ENCODE assay signal across 9 mouse cellular contexts in genomic region chr2:37421903-37422302, GRCm38 (mm10). TPM values are rescaled to one million over a fixed set of nuclear protein-coding genes. Genes with fewer than 3 reads are reported as not detected.
DNase-seq lines count a peak whose midpoint lies in the region; ATAC-seq and TF ChIP-seq lines count a peak whose summit lies in the region.
"Had no signal": no experiment of that assay in that cellular context is flagged by ENCODE, and none has a peak within 500 bp of the region (broad histone marks: within the 10 kb centered on the region; RNA-seq: fewer than 3 reads in every experiment).

No protein-coding gene starts in this region.

- 0 out of 2 replicates have a peak, but pooled peaks cover 2% of the 10 kb centered on the region for H3K4me1 ChIP-seq in kidney, adult 2 months (ENCODE audit: control insufficient read depth, insufficient read depth, low read length)
- no peaks in the 10 kb centered on the region for H3K4me1 ChIP-seq in bone marrow, adult 2 months (ENCODE audit: control insufficient read depth, insufficient read depth, low read length)
- H3K4me1 ChIP-seq in hindbrain, embryonic 12.5 days, result peaks cover 3% of the 10 kb centered on the region
- H3K4me1 ChIP-seq in midbrain, embryonic 12.5 days, result peaks cover 9% of the 10 kb centered on the region

- TF ChIP-seq POLR2A in kidney, adult 2 months (IDR thresholded peaks at IDR 0.05; ENCODE audit: low read depth, low read length), result no peak
- TF ChIP-seq POLR2A in bone marrow, adult 2 months (IDR thresholded peaks at IDR 0.05; ENCODE audit: borderline replicate concordance, control insufficient read depth, low read depth, low read length), result no peak

- peak overlapping the region; percentile 65 for H3K27ac ChIP-seq in kidney, adult 2 months (ENCODE audit: insufficient read depth, low read depth, low read length)
- peak overlapping the region; percentile 92; the same call in 1 of the 2 replicates for H3K27ac ChIP-seq in bone marrow, adult 2 months (ENCODE audit: control insufficient read depth, insufficient read depth, low read depth, low read length, poor library complexity)
- peak overlapping the region; percentile 98 for H3K27ac ChIP-seq in hindbrain, embryonic 12.5 days
- peak overlapping the region; percentile 98 for H3K27ac ChIP-seq in midbrain, embryonic 12.5 days (replicated peaks)

- under 1% methylated on average over 3 of the region's 3 CpGs for WGBS in kidney, adult 2 months
- WGBS in bone marrow, adult 2 months, result 7% methylated on average over 3 of the region's 3 CpGs
- 9% methylated on average over 3 of the region's 3 CpGs for WGBS in hindbrain, embryonic 12.5 days
- WGBS in midbrain, embryonic 12.5 days, result 7% methylated on average over 3 of the region's 3 CpGs

- peak overlapping the region; percentile 59 for H3K4me3 ChIP-seq in kidney, adult 2 months (ENCODE audit: insufficient read depth, low read depth, low read length)
- peak overlapping the region; percentile 61 for H3K4me3 ChIP-seq in bone marrow, adult 2 months (replicated peaks; ENCODE audit: control insufficient read depth, low read depth, low read length)
- H3K4me3 ChIP-seq in hindbrain, embryonic 12.5 days, result peak overlapping the region; percentile 99
- H3K4me3 ChIP-seq in midbrain, embryonic 12.5 days, result peak overlapping the region; percentile 99

- no peak for TF ChIP-seq CTCF in kidney, adult 2 months (conservative IDR thresholded peaks at IDR 0.05; ENCODE audit: insufficient read depth, insufficient read length, low read depth, low read length)
- TF ChIP-seq CTCF in bone marrow, adult 2 months (IDR thresholded peaks at IDR 0.05; ENCODE audit: control insufficient read depth, insufficient read depth, low read length), result no peak

- H3K4me2 ChIP-seq in hindbrain, embryonic 12.5 days (replicated peaks), result peak overlapping the region; percentile 67
- peak overlapping the region; percentile 74 for H3K4me2 ChIP-seq in midbrain, embryonic 12.5 days (replicated peaks)

- intact Hi-C loops in left cerebral cortex, postnatal 4 days (cut with DNase I), result no loop called here

- no peak for ATAC-seq in hindbrain, embryonic 12.5 days (ENCODE audit: low FRiP score)
- ATAC-seq in midbrain, embryonic 12.5 days (ENCODE audit: low FRiP score, low read depth), result no peak

- no peak for DNase-seq in kidney, adult 2 months
- DNase-seq in kidney, adult 9 months, result no peak
- DNase-seq in embryo, embryonic 10 days (ENCODE audit: low spot score), result no peak
- DNase-seq in ovary, adult 18-20 months (ENCODE audit: low spot score), result no peak
- no peak for DNase-seq in left cerebral cortex, postnatal 4 days

- H3K9ac ChIP-seq in hindbrain, embryonic 12.5 days, result peak overlapping the region; percentile 99
- peak overlapping the region; percentile 99 for H3K9ac ChIP-seq in midbrain, embryonic 12.5 days (replicated peaks)

- H3K9me3 ChIP-seq in hindbrain, embryonic 12.5 days (replicated peaks), result no peaks in the 10 kb centered on the region
- no peaks in the 10 kb centered on the region for H3K9me3 ChIP-seq in midbrain, embryonic 12.5 days

- no peaks in the 10 kb centered on the region for H3K27me3 ChIP-seq in kidney, adult 2 months (replicated peaks; ENCODE audit: control insufficient read depth, insufficient read depth, low read length)
- no peaks in the 10 kb centered on the region for H3K27me3 ChIP-seq in hindbrain, embryonic 12.5 days
- no peaks in the 10 kb centered on the region for H3K27me3 ChIP-seq in midbrain, embryonic 12.5 days
- H3K27me3 ChIP-seq: Patski had no signal

- no peaks in the 10 kb centered on the region for H3K36me3 ChIP-seq in kidney, adult 2 months (ENCODE audit: control insufficient read depth, insufficient read depth, low read length)
- peaks cover 3% of the 10 kb centered on the region; the same call in 1 of the 2 replicates for H3K36me3 ChIP-seq in hindbrain, embryonic 12.5 days
- 0 out of 2 replicates have a peak, but pooled peaks cover 2% of the 10 kb centered on the region for H3K36me3 ChIP-seq in midbrain, embryonic 12.5 days

RNA-seq across cellular contexts. Expression of gene Rc3h2, which starts 0.8 kb away (rescaled TPM):
- polyA plus RNA-seq in kidney, adult 2 months (2012; rRNA removed), result 6.4 and 7.0 TPM in 2 replicates
- polyA plus RNA-seq in bone marrow, adult 2 months (2011; ENCODE audit: insufficient read depth, insufficient read length, low replicate concordance, missing spikeins), result 6.0 and 11.9 TPM in 2 replicates
- polyA plus RNA-seq in hindbrain, embryonic 12.5 days (2016; fragmentation: Nextera tagmentation; extraction: Ambion mirVana), result 34.2 and 35.0 TPM in 2 replicates
- 33.4 and 39.7 TPM in 2 replicates for polyA plus RNA-seq in midbrain, embryonic 12.5 days (2016; fragmentation: Nextera tagmentation; extraction: Ambion mirVana)
- total RNA-seq in left cerebral cortex, postnatal 4 days (2021), result 10 to 100 TPM; 87.9 to 93.5 TPM

RNA-seq across cellular contexts. Expression of gene Zbtb26, which starts 21.0 kb away (rescaled TPM):
- 2.0 and 2.2 TPM in 2 replicates for polyA plus RNA-seq in kidney, adult 2 months (2012; rRNA removed)
- polyA plus RNA-seq in bone marrow, adult 2 months (2011; ENCODE audit: insufficient read depth, insufficient read length, low replicate concordance, missing spikeins), result 1.3 and 2.6 TPM in 2 replicates
- 12.1 and 12.2 TPM in 2 replicates for polyA plus RNA-seq in hindbrain, embryonic 12.5 days (2016; fragmentation: Nextera tagmentation; extraction: Ambion mirVana)
- polyA plus RNA-seq in midbrain, embryonic 12.5 days (2016; fragmentation: Nextera tagmentation; extraction: Ambion mirVana), result 13.6 and 14.0 TPM in 2 replicates
- total RNA-seq in left cerebral cortex, postnatal 4 days (2021), result 10 to 100 TPM in 1 of 2 experiments, 1 to 10 TPM in 1; 8.8 to 12.8 TPM

RNA-seq across cellular contexts. Expression of gene Zbtb6, which starts 21.1 kb away (rescaled TPM):
- polyA plus RNA-seq in kidney, adult 2 months (2012; rRNA removed), result 1.8 and 2.3 TPM in 2 replicates
- 4.4 and 6.4 TPM in 2 replicates for polyA plus RNA-seq in bone marrow, adult 2 months (2011; ENCODE audit: insufficient read depth, insufficient read length, low replicate concordance, missing spikeins)
- 11.0 and 11.8 TPM in 2 replicates for polyA plus RNA-seq in hindbrain, embryonic 12.5 days (2016; fragmentation: Nextera tagmentation; extraction: Ambion mirVana)
- polyA plus RNA-seq in midbrain, embryonic 12.5 days (2016; fragmentation: Nextera tagmentation; extraction: Ambion mirVana), result 11.9 and 12.4 TPM in 2 replicates
- total RNA-seq in left cerebral cortex, postnatal 4 days (2021), result 10 to 100 TPM; 30.5 to 31.7 TPM

RNA-seq across cellular contexts. Expression of gene Rabgap1, which starts 21.2 kb away (rescaled TPM):
- 9.0 and 10.5 TPM in 2 replicates for polyA plus RNA-seq in kidney, adult 2 months (2012; rRNA removed)
- polyA plus RNA-seq in bone marrow, adult 2 months (2011; ENCODE audit: insufficient read depth, insufficient read length, low replicate concordance, missing spikeins), result 11.2 and 18.0 TPM in 2 replicates
- polyA plus RNA-seq in hindbrain, embryonic 12.5 days (2016; fragmentation: Nextera tagmentation; extraction: Ambion mirVana), result 66.8 and 70.0 TPM in 2 replicates
- polyA plus RNA-seq in midbrain, embryonic 12.5 days (2016; fragmentation: Nextera tagmentation; extraction: Ambion mirVana), result 65.5 and 70.5 TPM in 2 replicates
- 100 to 1,000 TPM; 111 to 115 TPM for total RNA-seq in left cerebral cortex, postnatal 4 days (2021)
